Mouse (Mus musculus) intestine, embryonic 15.5 days (tissue): ENCODE measurements around the gene Patl1. TPM values are rescaled to one million over a fixed set of nuclear protein-coding genes. Genes with fewer than 3 reads are reported as not detected.
"Not testable (repeated sequence)": the region's sequence is repeated elsewhere in the genome, so short reads cannot be mapped to it uniquely, and the experiment has no call there.

Experiments
- ATAC-seq: fragments of 200-750 bp; cut with Nextera tagmentation; 2 replicates; pipeline ENCODE4 v1.8.0; 2017; ENCODE audit warnings: moderate TSS enrichment, moderate library complexity
- H3K27ac ChIP-seq: fragments of 300-500 bp; sonication (generic); 2 replicates; pipeline ENCODE4 v1.5.1; 2015; ENCODE audit warnings: mild to moderate bottlenecking, inconsistent platforms
- H3K27me3 ChIP-seq: fragments of 300-500 bp; sonication (generic); replicated peaks from 2 replicates; pipeline ENCODE4 v1.6.1; 2015; ENCODE audit warnings: inconsistent platforms
- H3K36me3 ChIP-seq: fragments of 300-500 bp; sonication (generic); 2 replicates; pipeline ENCODE4 v1.6.1; 2015; ENCODE audit warnings: inconsistent platforms
- H3K4me1 ChIP-seq: fragments of 300-500 bp; sonication (generic); replicated peaks from 2 replicates; pipeline ENCODE4 v1.6.1; 2015; ENCODE audit warnings: inconsistent platforms
- H3K4me2 ChIP-seq: fragments of 300-500 bp; sonication (generic); replicated peaks from 2 replicates; pipeline ENCODE4 v1.6.1; 2015; ENCODE audit warnings: mild to moderate bottlenecking, inconsistent platforms
- H3K4me3 ChIP-seq: fragments of 300-500 bp; sonication (generic); replicated peaks from 2 replicates; pipeline ENCODE4 v1.5.1; 2015; ENCODE audit warnings: inconsistent platforms
- H3K9ac ChIP-seq: fragments of 300-500 bp; sonication (generic); 2 replicates; pipeline ENCODE4 v1.6.1; 2015; ENCODE audit warnings: inconsistent platforms
- H3K9me3 ChIP-seq: fragments of 300-500 bp; sonication (generic); 2 replicates; pipeline ENCODE4 v1.6.1; 2016; ENCODE audit warnings: inconsistent platforms
- WGBS: fragments of 180-500 bp; shearing (Covaris S2); methylation state at CpG from one replicate; pipeline ENCODE4 v1.1.7; 2015; 5-methylcytosine and 5-hydroxymethylcytosine counted together
- polyA plus RNA-seq: library from polyadenylated mRNA; unstranded; fragments of >200 nt; fragmentation: Nextera tagmentation; extraction: Ambion mirVana; gene quantifications from 2 replicates; pipeline ENCODE4 v1.2.1, GENCODE M21; 2015

The Patl1 gene
- polyA plus RNA-seq, result 16.7 and 17.4 TPM in 2 replicates

- Histone ChIP-seq H3K4me2 (peak within 1 kb of the TSS; percentile 64), H3K4me1 (0 out of 2 replicates have a peak, but pooled peaks cover 7% of the 10 kb centered on the region), H3K36me3 (no peaks in the 10 kb centered on the region), H3K27ac (peak within 1 kb of the TSS; percentile 80), H3K9ac (peak within 1 kb of the TSS; percentile 61), H3K9me3 (no peaks in the 10 kb centered on the region), H3K27me3 (no peaks in the 10 kb centered on the region), H3K4me3 (peak within 1 kb of the TSS; percentile 54)
- WGBS, result under 1% methylated on average over 52 of the region's 53 CpGs
- ATAC-seq, result peak; percentile 98
These were observed at the start of gene Patl1 for GRCm38 (mm10) chr19:11912037-11912532. Gene Patl1 (plus strand): TSS chr19:11912399.

- H3K4me2 ChIP-seq, result no peak overlapping the region
- H3K36me3 ChIP-seq, result no peaks in the 10 kb centered on the region
- 83% methylated on average over 2 of the region's 2 CpGs for WGBS
- H3K9me3 ChIP-seq, result no peaks in the 10 kb centered on the region
- H3K4me3 ChIP-seq, result no peak overlapping the region
- H3K27me3 ChIP-seq, result no peaks in the 10 kb centered on the region
- H3K4me1 ChIP-seq, result no peaks in the 10 kb centered on the region
- H3K9ac ChIP-seq, result no peak overlapping the region
- no peak for ATAC-seq
- H3K27ac ChIP-seq, result no peak overlapping the region
These were observed 44.4 kb upstream of the Patl1 start for GRCm38 (mm10) chr19:11867837-11868236.

GRCm38 (mm10) chr19:11875006-11875405 lies 37.2 kb upstream of the Patl1 start, which contains the start of gene Olfr1419:
Gene Olfr1419 (minus strand): TSS chr19:11875106.
- Histone ChIP-seq H3K27ac (no peak within 1 kb of the TSS), H3K9ac (no peak within 1 kb of the TSS), H3K36me3 (no peaks in the 10 kb centered on the region), H3K4me2 (no peak within 1 kb of the TSS), H3K27me3 (no peaks in the 10 kb centered on the region), H3K4me1 (no peaks in the 10 kb centered on the region), H3K9me3 (no peaks in the 10 kb centered on the region), H3K4me3 (no peak within 1 kb of the TSS)
- ATAC-seq, result no peak
- WGBS, result 41% methylated on average over 1 of the region's 1 CpGs

- H3K4me1 ChIP-seq, ATAC-seq, H3K27me3 ChIP-seq, H3K4me3 ChIP-seq, H3K9me3 ChIP-seq, H3K9ac ChIP-seq, H3K36me3 ChIP-seq, H3K4me2 ChIP-seq, H3K27ac ChIP-seq: not testable (repeated sequence)
- WGBS, result 62% methylated on average over 22 of the region's 22 CpGs
These were observed 33.8 kb upstream of the Patl1 start for GRCm38 (mm10) chr19:11878404-11878803.

- Histone ChIP-seq H3K27me3 (no peaks in the 10 kb centered on the region), H3K4me3 (no peak within 1 kb of the TSS), H3K4me1 (no peaks in the 10 kb centered on the region), H3K36me3 (no peaks in the 10 kb centered on the region), H3K9ac (no peak within 1 kb of the TSS), H3K27ac (no peak within 1 kb of the TSS), H3K4me2 (no peak within 1 kb of the TSS), H3K9me3 (no peaks in the 10 kb centered on the region)
- ATAC-seq, result no peak
- 45% methylated on average over 1 of the region's 1 CpGs for WGBS
These were observed 25.9 kb upstream of the Patl1 start, which contains the start of gene Olfr1420 for GRCm38 (mm10) chr19:11886265-11886664. Gene Olfr1420 (plus strand): TSS chr19:11886565.

GRCm38 (mm10) chr19:11911021-11911420 lies 1.2 kb upstream of the Patl1 start:
- H3K9me3 ChIP-seq, result no peaks in the 10 kb centered on the region
- no peak for ATAC-seq
- no peaks in the 10 kb centered on the region for H3K36me3 ChIP-seq
- H3K27ac ChIP-seq, result no peak overlapping the region
- H3K27me3 ChIP-seq, result no peaks in the 10 kb centered on the region
- 88% methylated on average over 5 of the region's 5 CpGs for WGBS
- peak overlapping the region; percentile 64 for H3K4me2 ChIP-seq
- H3K9ac ChIP-seq, result no peak overlapping the region
- H3K4me3 ChIP-seq, result no peak overlapping the region; the same call in 1 of the 2 replicates
- 0 out of 2 replicates have a peak, but pooled peaks cover 5% of the 10 kb centered on the region for H3K4me1 ChIP-seq

GRCm38 (mm10) chr19:11911603-11912002 lies 596 bp upstream of the Patl1 start:
- H3K4me2 ChIP-seq, result peak overlapping the region; percentile 64
- ATAC-seq, result peak; percentile 54
- H3K36me3 ChIP-seq, result no peaks in the 10 kb centered on the region
- no peaks in the 10 kb centered on the region for H3K9me3 ChIP-seq
- peak overlapping the region; percentile 80 for H3K27ac ChIP-seq
- H3K4me3 ChIP-seq, result peak overlapping the region; percentile 54
- 0 out of 2 replicates have a peak, but pooled peaks cover 7% of the 10 kb centered on the region for H3K4me1 ChIP-seq
- 4% methylated on average over 17 of the region's 17 CpGs for WGBS
- no peaks in the 10 kb centered on the region for H3K27me3 ChIP-seq
- H3K9ac ChIP-seq, result peak overlapping the region; percentile 57

GRCm38 (mm10) chr19:11912533-11913121 lies 428 bp downstream of the Patl1 start:
- WGBS, result 0% methylated on average over 44 of the region's 54 CpGs
- peak overlapping the region; percentile 54 for H3K4me3 ChIP-seq

GRCm38 (mm10) chr19:11915804-11916203 lies 3.6 kb downstream of the Patl1 start:
- ATAC-seq, result no peak
- Histone ChIP-seq H3K4me2 (no peak overlapping the region), H3K4me3 (no peak overlapping the region), H3K27ac (no peak overlapping the region), H3K9me3 (no peaks in the 10 kb centered on the region), H3K27me3 (no peaks in the 10 kb centered on the region), H3K9ac (no peak overlapping the region), H3K4me1 (0 out of 2 replicates have a peak, but pooled peaks cover 7% of the 10 kb centered on the region), H3K36me3 (peaks cover 9% of the 10 kb centered on the region; the same call in 1 of the 2 replicates)
- 41% methylated on average over 2 of the region's 2 CpGs for WGBS

More at GRCm38 (mm10) chr19:11912533-11913121, 428 bp downstream of the Patl1 start:
- H3K9ac ChIP-seq, result peak overlapping the region; percentile 61
- H3K4me2 ChIP-seq, result peak overlapping the region; percentile 64
- peak overlapping the region; percentile 76 for H3K27ac ChIP-seq
- no peaks in the 10 kb centered on the region for H3K36me3 ChIP-seq
- H3K27me3 ChIP-seq, result no peaks in the 10 kb centered on the region
- H3K9me3 ChIP-seq, result no peaks in the 10 kb centered on the region
- peak; percentile 72 for ATAC-seq
- H3K4me1 ChIP-seq, result 0 out of 2 replicates have a peak, but pooled peaks cover 7% of the 10 kb centered on the region

GRCm38 (mm10) chr19:11922068-11922467 lies 9.9 kb downstream of the Patl1 start:
- no peaks in the 10 kb centered on the region for H3K4me1 ChIP-seq
- no peaks in the 10 kb centered on the region for H3K9me3 ChIP-seq
- no peak overlapping the region for H3K9ac ChIP-seq
- H3K27me3 ChIP-seq, result no peaks in the 10 kb centered on the region
- no peak overlapping the region for H3K4me2 ChIP-seq
- H3K4me3 ChIP-seq, result no peak overlapping the region
- H3K36me3 ChIP-seq, result peaks cover 26% of the 10 kb centered on the region
- 97% methylated on average over 1 of the region's 1 CpGs for WGBS
- H3K27ac ChIP-seq, result no peak overlapping the region
- no peak for ATAC-seq

GRCm38 (mm10) chr19:11922515-11922914 lies 10.3 kb downstream of the Patl1 start:
- H3K9ac ChIP-seq, H3K27ac ChIP-seq, ATAC-seq, H3K4me2 ChIP-seq, H3K4me1 ChIP-seq, H3K27me3 ChIP-seq, H3K9me3 ChIP-seq, H3K4me3 ChIP-seq: not testable (repeated sequence)
- WGBS, result 95% methylated on average over 2 of the region's 2 CpGs
- H3K36me3 ChIP-seq, result peaks cover 28% of the 10 kb centered on the region

GRCm38 (mm10) chr19:11926380-11926779 lies 14.2 kb downstream of the Patl1 start:
- Histone ChIP-seq H3K4me3 (no peak overlapping the region), H3K36me3 (peaks cover 25% of the 10 kb centered on the region), H3K27me3 (no peaks in the 10 kb centered on the region), H3K4me2 (no peak overlapping the region), H3K27ac (no peak overlapping the region), H3K4me1 (no peaks in the 10 kb centered on the region), H3K9me3 (no peaks in the 10 kb centered on the region), H3K9ac (no peak overlapping the region)
- 90% methylated on average over 2 of the region's 2 CpGs for WGBS
- no peak for ATAC-seq
